Mouse (Mus musculus): ENCODE results near the gene Larp1b.

Gene Larp1b

DNA sequence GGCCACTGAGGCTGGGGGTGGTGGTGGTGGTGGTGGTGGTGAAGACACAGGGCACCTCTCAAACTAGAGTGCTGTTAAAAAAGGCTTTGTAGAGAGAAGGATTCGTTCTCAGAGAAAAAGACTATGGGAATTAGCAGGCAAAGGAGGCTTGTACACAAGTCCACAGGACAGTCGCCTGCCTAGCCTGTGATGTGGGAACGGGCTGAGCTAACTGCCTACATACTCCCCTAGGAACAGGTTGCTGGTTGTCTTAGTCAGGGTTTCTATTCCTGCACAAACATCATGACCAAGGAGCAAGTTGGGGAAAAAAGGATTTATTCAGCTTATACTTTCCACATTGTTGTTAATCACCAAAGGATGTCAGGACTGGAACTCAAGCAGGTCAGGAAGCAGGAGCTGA, 109.6 kb downstream of the Larp1b start:
- Histone ChIP-seq H3K4me3 (replicated peaks; ENCODE audit: low read length) (no peak overlapping the region), H3K9me3 (ENCODE audit: low read length) (no peaks in the 10 kb centered on the region), H3K27me3 (ENCODE audit: insufficient read depth, low read length) (no peaks in the 10 kb centered on the region), H3K4me1 (replicated peaks; ENCODE audit: low read depth, low read length) (no peaks in the 10 kb centered on the region), H3K36me3 (ENCODE audit: insufficient read depth, low read length) (peaks cover 9% of the 10 kb centered on the region)
- no peak for TF ChIP-seq NANOG (IDR thresholded peaks at IDR 0.05; ENCODE audit: borderline replicate concordance, low read length)
- no peak for TF ChIP-seq CTCF (conservative IDR thresholded peaks at IDR 0.05; ENCODE audit: low read length)
- no peak for TF ChIP-seq POU5F1 (IDR thresholded peaks at IDR 0.05; ENCODE audit: borderline replicate concordance, low read length)

DNA sequence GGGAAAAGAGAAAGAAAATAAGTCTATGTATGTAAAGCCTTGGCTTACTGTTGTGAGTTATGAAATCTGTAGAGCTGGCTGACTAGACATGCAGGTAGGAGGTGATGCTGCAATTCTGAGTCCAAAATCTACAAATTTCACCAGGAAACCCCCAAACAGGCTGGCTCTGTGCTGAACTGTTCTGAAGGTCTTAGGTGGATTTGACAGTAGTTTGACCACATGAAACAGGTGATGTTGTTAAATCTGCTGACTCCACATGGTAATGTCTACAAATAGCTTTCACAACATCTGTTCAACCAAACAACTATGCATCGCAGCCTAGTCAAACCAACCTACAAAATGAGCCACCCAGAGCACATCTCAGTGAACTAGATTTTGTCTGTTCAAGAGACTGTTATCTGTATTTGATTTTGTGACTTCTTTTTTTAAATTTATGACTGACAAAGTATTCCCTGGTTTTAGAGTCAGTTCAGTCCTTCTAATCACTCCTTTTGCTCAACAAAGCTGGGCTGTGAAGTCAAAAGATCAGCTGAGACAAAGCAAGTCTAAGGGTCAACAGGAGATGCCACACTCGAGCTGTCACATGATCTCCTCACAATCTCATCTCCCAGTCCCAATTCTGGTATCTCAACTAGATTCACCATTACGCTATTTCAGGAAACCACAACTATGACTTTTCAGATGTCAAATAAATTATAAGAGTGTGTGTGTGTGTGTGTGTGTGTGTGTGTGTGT, 112.4 kb downstream of the Larp1b start:
- Histone ChIP-seq H3K4me3 (replicated peaks; ENCODE audit: low read length) (no peak overlapping the region), H3K4me1 (replicated peaks; ENCODE audit: low read depth, low read length) (no peaks in the 10 kb centered on the region), H3K9me3 (ENCODE audit: low read length) (no peaks in the 10 kb centered on the region), H3K27me3 (ENCODE audit: insufficient read depth, low read length) (no peaks in the 10 kb centered on the region), H3K36me3 (ENCODE audit: insufficient read depth, low read length) (peaks cover 36% of the 10 kb centered on the region)
- TF ChIP-seq POU5F1 (IDR thresholded peaks at IDR 0.05; ENCODE audit: borderline replicate concordance, low read length) (no peak), NANOG (IDR thresholded peaks at IDR 0.05; ENCODE audit: borderline replicate concordance, low read length) (no peak), CTCF (conservative IDR thresholded peaks at IDR 0.05; ENCODE audit: low read length) (no peak)

DNA sequence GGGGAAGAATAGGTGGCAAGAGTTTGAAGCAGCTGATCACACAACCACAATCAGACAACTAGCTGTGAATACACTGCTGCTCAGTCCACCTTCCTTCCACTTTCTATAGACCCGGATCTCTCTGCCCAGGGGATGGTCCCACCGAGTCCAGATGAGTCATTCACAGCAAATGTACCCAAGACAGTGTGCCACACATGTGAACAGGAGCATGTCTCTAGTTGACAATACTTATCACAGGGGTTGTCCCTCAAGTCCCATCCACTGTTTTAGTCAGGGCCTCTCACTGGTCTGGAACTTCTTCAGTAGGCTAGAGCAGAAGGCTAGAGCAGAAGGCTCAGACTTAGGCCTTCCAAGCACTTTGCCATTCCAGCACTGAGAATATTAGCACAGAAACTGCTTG, 113.1 kb downstream of the Larp1b start:
- no peak overlapping the region for H3K4me3 ChIP-seq (replicated peaks; ENCODE audit: low read length)
- H3K4me1 ChIP-seq (replicated peaks; ENCODE audit: low read depth, low read length), result no peaks in the 10 kb centered on the region
- H3K9me3 ChIP-seq (ENCODE audit: low read length), result no peaks in the 10 kb centered on the region
- H3K27me3 ChIP-seq (ENCODE audit: insufficient read depth, low read length), result no peaks in the 10 kb centered on the region
- peaks cover 44% of the 10 kb centered on the region for H3K36me3 ChIP-seq (ENCODE audit: insufficient read depth, low read length)
- TF ChIP-seq CTCF (conservative IDR thresholded peaks at IDR 0.05; ENCODE audit: low read length), result no peak
- TF ChIP-seq NANOG (IDR thresholded peaks at IDR 0.05; ENCODE audit: borderline replicate concordance, low read length), result no peak
- no peak for TF ChIP-seq POU5F1 (IDR thresholded peaks at IDR 0.05; ENCODE audit: borderline replicate concordance, low read length)

DNA sequence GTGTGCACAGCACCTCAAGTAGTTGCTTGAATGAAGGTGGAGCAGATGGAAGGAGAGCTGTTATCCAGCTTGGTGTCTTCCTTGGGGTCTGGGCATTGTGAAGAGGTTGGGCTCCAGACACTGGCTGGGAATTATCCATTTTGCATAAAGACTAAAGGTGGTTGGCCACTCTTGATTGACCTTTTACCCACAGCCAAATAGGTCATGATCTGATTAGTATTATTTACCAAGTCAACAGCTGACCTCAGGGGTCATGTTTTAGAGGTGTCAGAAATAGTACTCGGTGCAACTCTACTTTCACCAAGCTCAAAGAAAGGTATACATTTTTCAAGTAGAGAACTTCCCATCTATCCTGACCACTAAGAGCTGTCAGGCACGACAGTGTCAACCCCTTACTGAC, 115.7 kb downstream of the Larp1b start:
- no peak overlapping the region for H3K4me3 ChIP-seq (replicated peaks; ENCODE audit: low read length)
- H3K9me3 ChIP-seq (ENCODE audit: low read length), result no peaks in the 10 kb centered on the region
- H3K27me3 ChIP-seq (ENCODE audit: insufficient read depth, low read length), result no peaks in the 10 kb centered on the region
- TF ChIP-seq NANOG (IDR thresholded peaks at IDR 0.05; ENCODE audit: borderline replicate concordance, low read length), result no peak
- TF ChIP-seq POU5F1 (IDR thresholded peaks at IDR 0.05; ENCODE audit: borderline replicate concordance, low read length), result no peak
- no peak for TF ChIP-seq CTCF (conservative IDR thresholded peaks at IDR 0.05; ENCODE audit: low read length)
- H3K4me1 ChIP-seq (replicated peaks; ENCODE audit: low read depth, low read length), result peaks cover 20% of the 10 kb centered on the region
- H3K36me3 ChIP-seq (ENCODE audit: insufficient read depth, low read length), result peaks cover 69% of the 10 kb centered on the region

DNA sequence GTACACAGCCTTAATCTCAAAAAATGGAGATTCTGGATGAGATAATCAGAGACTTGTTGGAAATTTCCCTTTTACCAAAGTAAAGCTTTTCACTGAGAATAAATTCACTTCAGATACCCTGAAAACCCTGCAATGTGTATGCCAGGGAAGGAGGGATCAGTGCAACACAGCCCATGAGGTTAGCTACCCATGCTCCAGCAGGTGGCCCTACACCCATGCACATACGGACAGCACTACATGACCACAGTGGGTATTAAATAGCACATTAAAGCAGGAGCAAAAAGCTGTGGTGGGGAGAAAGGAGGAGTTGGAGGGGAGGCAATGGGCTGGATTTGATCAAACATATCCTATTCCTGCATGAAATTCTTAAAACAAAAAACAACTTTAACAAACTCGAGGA, 120.9 kb downstream of the Larp1b start:
- H3K36me3 ChIP-seq (ENCODE audit: insufficient read depth, low read length), result peaks cover 62% of the 10 kb centered on the region

DNA sequence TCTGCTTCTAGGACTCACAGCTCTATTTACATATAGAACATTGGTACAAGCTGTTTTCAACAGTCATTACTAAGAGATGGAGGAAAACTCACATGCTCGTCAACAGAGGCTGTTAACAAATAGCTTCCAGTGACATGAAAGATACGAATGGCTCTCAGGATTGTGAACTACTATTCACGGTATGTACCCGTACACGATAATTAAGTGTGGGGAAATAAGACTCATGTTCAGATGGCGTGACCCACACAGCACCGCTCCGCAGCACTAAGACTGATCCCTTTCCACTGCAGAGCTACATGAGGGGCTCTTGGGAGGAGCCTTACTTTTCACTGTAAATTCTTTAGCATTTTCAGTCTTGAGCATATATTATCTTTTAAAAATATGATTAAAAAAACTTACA, 125.7 kb downstream of the Larp1b start:
- peaks cover 47% of the 10 kb centered on the region for H3K36me3 ChIP-seq (ENCODE audit: insufficient read depth, low read length)
- H3K4me3 ChIP-seq (replicated peaks; ENCODE audit: low read length), result no peak overlapping the region
- TF ChIP-seq CTCF (conservative IDR thresholded peaks at IDR 0.05; ENCODE audit: low read length) (no peak), NANOG (IDR thresholded peaks at IDR 0.05; ENCODE audit: borderline replicate concordance, low read length) (no peak), POU5F1 (IDR thresholded peaks at IDR 0.05; ENCODE audit: borderline replicate concordance, low read length) (no peak)
- no peaks in the 10 kb centered on the region for H3K27me3 ChIP-seq (ENCODE audit: insufficient read depth, low read length)
- H3K9me3 ChIP-seq (ENCODE audit: low read length), result no peaks in the 10 kb centered on the region
- peaks cover 69% of the 10 kb centered on the region for H3K4me1 ChIP-seq (replicated peaks; ENCODE audit: low read depth, low read length)

More for the DNA sequence above, 120.9 kb downstream of the Larp1b start:
- Histone ChIP-seq H3K4me1 (replicated peaks; ENCODE audit: low read depth, low read length) (peaks cover 58% of the 10 kb centered on the region), H3K4me3 (replicated peaks; ENCODE audit: low read length) (no peak overlapping the region), H3K9me3 (ENCODE audit: low read length) (no peaks in the 10 kb centered on the region), H3K27me3 (ENCODE audit: insufficient read depth, low read length) (no peaks in the 10 kb centered on the region)
- TF ChIP-seq POU5F1 (IDR thresholded peaks at IDR 0.05; ENCODE audit: borderline replicate concordance, low read length), result no peak
- TF ChIP-seq NANOG (IDR thresholded peaks at IDR 0.05; ENCODE audit: borderline replicate concordance, low read length), result no peak
- no peak for TF ChIP-seq CTCF (conservative IDR thresholded peaks at IDR 0.05; ENCODE audit: low read length)

DNA sequence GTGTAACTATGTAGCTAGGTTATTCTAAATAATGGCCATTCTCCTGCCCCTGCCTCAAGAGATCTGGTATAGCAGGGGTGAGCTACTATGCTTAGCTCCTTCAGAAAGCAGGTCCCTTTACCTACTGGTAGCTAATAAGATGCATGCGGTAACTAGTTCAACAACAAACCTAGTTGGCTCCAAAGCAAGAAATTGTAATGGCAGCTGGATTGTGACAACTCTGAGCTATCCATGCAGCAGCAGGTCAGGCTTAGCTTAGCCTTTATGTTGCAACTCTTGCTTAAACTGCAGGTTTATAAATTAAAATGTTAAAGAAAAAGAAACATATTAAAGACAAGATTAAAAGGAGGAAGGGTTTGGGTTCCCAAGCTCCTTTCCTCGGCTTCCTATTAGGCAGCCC, 129.0 kb downstream of the Larp1b start:
- peaks cover 59% of the 10 kb centered on the region for H3K4me1 ChIP-seq (replicated peaks; ENCODE audit: low read depth, low read length)
- no peak overlapping the region for H3K4me3 ChIP-seq (replicated peaks; ENCODE audit: low read length)
- TF ChIP-seq CTCF (conservative IDR thresholded peaks at IDR 0.05; ENCODE audit: low read length), result no peak
- TF ChIP-seq NANOG (IDR thresholded peaks at IDR 0.05; ENCODE audit: borderline replicate concordance, low read length), result no peak
- TF ChIP-seq POU5F1 (IDR thresholded peaks at IDR 0.05; ENCODE audit: borderline replicate concordance, low read length), result no peak
- H3K27me3 ChIP-seq (ENCODE audit: insufficient read depth, low read length), result no peaks in the 10 kb centered on the region
- H3K36me3 ChIP-seq (ENCODE audit: insufficient read depth, low read length), result peaks cover 39% of the 10 kb centered on the region
- no peaks in the 10 kb centered on the region for H3K9me3 ChIP-seq (ENCODE audit: low read length)

DNA sequence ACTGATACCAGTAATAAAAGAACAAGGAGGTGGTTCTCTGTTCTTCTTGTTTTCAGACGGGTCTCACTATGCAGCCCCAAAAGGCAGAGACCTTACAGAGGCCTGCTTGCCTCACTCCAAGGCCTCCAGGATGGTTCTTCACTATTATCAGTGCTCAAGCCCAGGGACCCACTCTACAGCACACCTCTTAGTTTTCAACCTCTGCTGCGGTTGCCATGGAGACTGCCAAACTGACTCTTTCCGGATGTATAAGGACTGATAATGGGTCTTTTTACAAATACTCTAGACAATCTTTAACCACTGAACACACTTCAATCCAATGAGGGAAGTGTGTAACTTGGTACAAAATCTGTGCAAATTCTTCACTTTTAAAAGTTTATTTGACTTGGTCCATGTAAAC, 131.1 kb downstream of the Larp1b start:
- Histone ChIP-seq H3K4me1 (replicated peaks; ENCODE audit: low read depth, low read length) (peaks cover 61% of the 10 kb centered on the region), H3K9me3 (ENCODE audit: low read length) (no peaks in the 10 kb centered on the region), H3K27me3 (ENCODE audit: insufficient read depth, low read length) (no peaks in the 10 kb centered on the region), H3K4me3 (replicated peaks; ENCODE audit: low read length) (peak overlapping the region; percentile 99), H3K36me3 (ENCODE audit: insufficient read depth, low read length) (peaks cover 33% of the 10 kb centered on the region)
- TF ChIP-seq POU5F1 (IDR thresholded peaks at IDR 0.05; ENCODE audit: borderline replicate concordance, low read length) (no peak), CTCF (conservative IDR thresholded peaks at IDR 0.05; ENCODE audit: low read length) (no peak), NANOG (IDR thresholded peaks at IDR 0.05; ENCODE audit: borderline replicate concordance, low read length) (no peak)
